Mouse (Mus musculus): ENCODE data around the gene Cog2. TPM values are rescaled to one million over a fixed set of nuclear protein-coding genes. Genes with fewer than 3 reads are reported as not detected.

The Cog2 gene
- polyA plus RNA-seq, 1 experiment from 2014 or later = 37.1 TPM

- Histone ChIP-seq H3K9ac (replicated peaks; ENCODE audit: low read length) (no peak overlapping the region), H3K27ac (replicated peaks; ENCODE audit: low read depth, low read length) (no peak overlapping the region), H3K4me2 (ENCODE audit: low read depth, low read length) (no peak overlapping the region), H3K36me3 (replicated peaks; ENCODE audit: control insufficient read depth, insufficient read depth, low read depth, low read length) (no peaks in the 10 kb centered on the region; the same call in 1 of the 2 replicates), H3K27me3 (ENCODE audit: control insufficient read depth, insufficient read depth, low read length) (no peaks in the 10 kb centered on the region), H3K9me3 (replicated peaks; ENCODE audit: control insufficient read depth, low read length) (no peaks in the 10 kb centered on the region), H3K4me3 (ENCODE audit: low read depth, low read length) (no peak overlapping the region), H3K4me1 (ENCODE audit: control insufficient read depth, insufficient read depth, low read length) (no peaks in the 10 kb centered on the region)
- ATAC-seq (replicated peaks; ENCODE audit: insufficient number of reproducible peaks, low FRiP score, low TSS enrichment, low read depth) (no peak), DNase-seq (ENCODE audit: low spot score) (no peak)
- WGBS = 84% methylated on average over 7 of the region's 7 CpGs
These were observed 35.6 kb downstream of the Cog2 start for GRCm38 (mm10) chr8:124556164-124556563.

- no peak for DNase-seq (ENCODE audit: low spot score)
- ATAC-seq (replicated peaks; ENCODE audit: insufficient number of reproducible peaks, low FRiP score, low TSS enrichment, low read depth) = no peak
- H3K27me3 ChIP-seq (ENCODE audit: control insufficient read depth, insufficient read depth, low read length) = no peaks in the 10 kb centered on the region
- no peak overlapping the region for H3K27ac ChIP-seq (replicated peaks; ENCODE audit: low read depth, low read length)
- no peak overlapping the region for H3K4me2 ChIP-seq (ENCODE audit: low read depth, low read length)
- no peaks in the 10 kb centered on the region for H3K4me1 ChIP-seq (ENCODE audit: control insufficient read depth, insufficient read depth, low read length)
- 85% methylated on average over 13 of the region's 13 CpGs for WGBS
- no peaks in the 10 kb centered on the region for H3K9me3 ChIP-seq (replicated peaks; ENCODE audit: control insufficient read depth, low read length)
- no peak overlapping the region for H3K9ac ChIP-seq (replicated peaks; ENCODE audit: low read length)
- H3K4me3 ChIP-seq (ENCODE audit: low read depth, low read length) = no peak overlapping the region
- no peaks in the 10 kb centered on the region; the same call in 1 of the 2 replicates for H3K36me3 ChIP-seq (replicated peaks; ENCODE audit: control insufficient read depth, insufficient read depth, low read depth, low read length)
These were observed 36.1 kb downstream of the Cog2 start for GRCm38 (mm10) chr8:124556658-124557057.

- Histone ChIP-seq H3K4me3 (ENCODE audit: low read depth, low read length) (no peak overlapping the region), H3K27ac (replicated peaks; ENCODE audit: low read depth, low read length) (no peak overlapping the region), H3K4me1 (ENCODE audit: control insufficient read depth, insufficient read depth, low read length) (no peaks in the 10 kb centered on the region), H3K27me3 (ENCODE audit: control insufficient read depth, insufficient read depth, low read length) (no peaks in the 10 kb centered on the region), H3K9me3 (replicated peaks; ENCODE audit: control insufficient read depth, low read length) (no peaks in the 10 kb centered on the region), H3K9ac (replicated peaks; ENCODE audit: low read length) (no peak overlapping the region), H3K36me3 (replicated peaks; ENCODE audit: control insufficient read depth, insufficient read depth, low read depth, low read length) (no peaks in the 10 kb centered on the region; the same call in 1 of the 2 replicates), H3K4me2 (ENCODE audit: low read depth, low read length) (no peak overlapping the region)
- 68% methylated on average over 5 of the region's 5 CpGs for WGBS
- DNase-seq (ENCODE audit: low spot score) = no peak
- no peak for ATAC-seq (replicated peaks; ENCODE audit: insufficient number of reproducible peaks, low FRiP score, low TSS enrichment, low read depth)
These were observed 36.9 kb downstream of the Cog2 start for GRCm38 (mm10) chr8:124557476-124557875.

GRCm38 (mm10) chr8:124567126-124567525, 46.6 kb downstream of the Cog2 start:
- ATAC-seq (replicated peaks; ENCODE audit: insufficient number of reproducible peaks, low FRiP score, low TSS enrichment, low read depth) (no peak), DNase-seq (ENCODE audit: low spot score) (no peak)
- Histone ChIP-seq H3K9me3 (replicated peaks; ENCODE audit: control insufficient read depth, low read length) (no peaks in the 10 kb centered on the region), H3K4me2 (ENCODE audit: low read depth, low read length) (no peak overlapping the region), H3K4me3 (ENCODE audit: low read depth, low read length) (no peak overlapping the region), H3K4me1 (ENCODE audit: control insufficient read depth, insufficient read depth, low read length) (no peaks in the 10 kb centered on the region), H3K27me3 (ENCODE audit: control insufficient read depth, insufficient read depth, low read length) (no peaks in the 10 kb centered on the region), H3K27ac (replicated peaks; ENCODE audit: low read depth, low read length) (no peak overlapping the region), H3K36me3 (replicated peaks; ENCODE audit: control insufficient read depth, insufficient read depth, low read depth, low read length) (no peaks in the 10 kb centered on the region), H3K9ac (replicated peaks; ENCODE audit: low read length) (no peak overlapping the region)
- WGBS = 87% methylated on average over 6 of the region's 6 CpGs

GRCm38 (mm10) chr8:124567584-124567983, 47.0 kb downstream of the Cog2 start:
- H3K4me1 ChIP-seq (ENCODE audit: control insufficient read depth, insufficient read depth, low read length) = no peaks in the 10 kb centered on the region
- WGBS = 81% methylated on average over 3 of the region's 3 CpGs
- no peak overlapping the region for H3K27ac ChIP-seq (replicated peaks; ENCODE audit: low read depth, low read length)
- no peak overlapping the region for H3K9ac ChIP-seq (replicated peaks; ENCODE audit: low read length)
- ATAC-seq (replicated peaks; ENCODE audit: insufficient number of reproducible peaks, low FRiP score, low TSS enrichment, low read depth) (no peak), DNase-seq (ENCODE audit: low spot score) (no peak)
- H3K9me3 ChIP-seq (replicated peaks; ENCODE audit: control insufficient read depth, low read length) = no peaks in the 10 kb centered on the region
- H3K27me3 ChIP-seq (ENCODE audit: control insufficient read depth, insufficient read depth, low read length) = no peaks in the 10 kb centered on the region
- no peaks in the 10 kb centered on the region for H3K36me3 ChIP-seq (replicated peaks; ENCODE audit: control insufficient read depth, insufficient read depth, low read depth, low read length)
- H3K4me2 ChIP-seq (ENCODE audit: low read depth, low read length) = no peak overlapping the region
- H3K4me3 ChIP-seq (ENCODE audit: low read depth, low read length) = no peak overlapping the region

- Histone ChIP-seq H3K4me1 (ENCODE audit: control insufficient read depth, insufficient read depth, low read length) (no peaks in the 10 kb centered on the region), H3K36me3 (replicated peaks; ENCODE audit: control insufficient read depth, insufficient read depth, low read depth, low read length) (no peaks in the 10 kb centered on the region), H3K27me3 (ENCODE audit: control insufficient read depth, insufficient read depth, low read length) (no peaks in the 10 kb centered on the region), H3K4me3 (ENCODE audit: low read depth, low read length) (no peak overlapping the region), H3K9ac (replicated peaks; ENCODE audit: low read length) (no peak overlapping the region), H3K9me3 (replicated peaks; ENCODE audit: control insufficient read depth, low read length) (no peaks in the 10 kb centered on the region), H3K4me2 (ENCODE audit: low read depth, low read length) (no peak overlapping the region), H3K27ac (replicated peaks; ENCODE audit: low read depth, low read length) (no peak overlapping the region)
- ATAC-seq (replicated peaks; ENCODE audit: insufficient number of reproducible peaks, low FRiP score, low TSS enrichment, low read depth) (no peak), DNase-seq (ENCODE audit: low spot score) (no peak)
- WGBS = 49% methylated on average over 2 of the region's 2 CpGs
These were observed 48.5 kb downstream of the Cog2 start for GRCm38 (mm10) chr8:124569100-124569499.

GRCm38 (mm10) chr8:124569593-124569992, 49.0 kb downstream of the Cog2 start, which contains the start of gene Agt:
Gene Agt, minus strand, starts transcription at chr8:124569706.
- Histone ChIP-seq H3K4me1 (ENCODE audit: control insufficient read depth, insufficient read depth, low read length) (no peaks in the 10 kb centered on the region), H3K27me3 (ENCODE audit: control insufficient read depth, insufficient read depth, low read length) (no peaks in the 10 kb centered on the region), H3K4me3 (ENCODE audit: low read depth, low read length) (no peak within 1 kb of the TSS), H3K9me3 (replicated peaks; ENCODE audit: control insufficient read depth, low read length) (no peaks in the 10 kb centered on the region), H3K27ac (replicated peaks; ENCODE audit: low read depth, low read length) (no peak within 1 kb of the TSS), H3K4me2 (ENCODE audit: low read depth, low read length) (no peak within 1 kb of the TSS), H3K9ac (replicated peaks; ENCODE audit: low read length) (no peak within 1 kb of the TSS), H3K36me3 (replicated peaks; ENCODE audit: control insufficient read depth, insufficient read depth, low read depth, low read length) (no peaks in the 10 kb centered on the region)
- DNase-seq (ENCODE audit: low spot score) (no peak), ATAC-seq (replicated peaks; ENCODE audit: insufficient number of reproducible peaks, low FRiP score, low TSS enrichment, low read depth) (no peak)
- 76% methylated on average over 2 of the region's 2 CpGs for WGBS

GRCm38 (mm10) chr8:124571732-124572429, 51.3 kb downstream of the Cog2 start:
- ATAC-seq (replicated peaks; ENCODE audit: insufficient number of reproducible peaks, low FRiP score, low TSS enrichment, low read depth) (no peak), DNase-seq (ENCODE audit: low spot score) (no peak)
- Histone ChIP-seq H3K4me1 (ENCODE audit: control insufficient read depth, insufficient read depth, low read length) (no peaks in the 10 kb centered on the region), H3K9ac (replicated peaks; ENCODE audit: low read length) (no peak overlapping the region), H3K9me3 (replicated peaks; ENCODE audit: control insufficient read depth, low read length) (no peaks in the 10 kb centered on the region), H3K4me2 (ENCODE audit: low read depth, low read length) (no peak overlapping the region), H3K36me3 (replicated peaks; ENCODE audit: control insufficient read depth, insufficient read depth, low read depth, low read length) (no peaks in the 10 kb centered on the region), H3K27me3 (ENCODE audit: control insufficient read depth, insufficient read depth, low read length) (no peaks in the 10 kb centered on the region), H3K27ac (replicated peaks; ENCODE audit: low read depth, low read length) (no peak overlapping the region), H3K4me3 (ENCODE audit: low read depth, low read length) (no peak overlapping the region)
- WGBS = 66% methylated on average over 8 of the region's 8 CpGs
